Mouse (Mus musculus): ENCODE results near the gene Grip1. TPM values are rescaled to one million over a fixed set of nuclear protein-coding genes. Genes with fewer than 3 reads are reported as not detected.
A peak's percentile ranks its signal among the peaks of the same experiment; 100 is the strongest.

Grip1 gene
- total RNA-seq, 2 experiments from 2014 or later = 20.3 to 22.2 TPM

DNA sequence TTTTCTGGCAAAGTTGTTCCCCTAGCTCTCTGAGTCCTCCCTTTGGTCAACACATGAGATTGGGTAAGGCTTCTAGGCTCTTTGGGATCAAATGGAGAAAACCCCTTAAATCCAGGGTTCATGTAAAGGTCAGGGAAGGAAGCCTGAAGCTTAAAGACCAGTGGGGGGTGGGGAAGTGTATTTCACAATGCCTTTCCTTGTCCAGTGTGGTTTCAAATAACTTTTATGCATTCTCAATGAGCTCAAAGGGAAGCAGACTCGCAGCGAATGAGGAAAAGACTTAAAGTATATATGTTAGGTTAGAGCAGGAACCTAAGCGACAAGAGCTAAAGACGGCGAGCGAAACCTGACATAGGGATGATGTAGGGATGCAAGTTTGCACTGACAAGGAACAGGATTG, 131.0 kb downstream of the Grip1 start:
- intact Hi-C loops (cut with DNase I) = no loop called here
- no peak overlapping the region for H3K27ac ChIP-seq
- DNase-seq (ENCODE audit: extremely low spot score in 1 of 2, low spot score in 2 of 2) = no peak
- no peak overlapping the region for H3K4me3 ChIP-seq
- no peak for TF ChIP-seq CTCF (IDR thresholded peaks at IDR 0.05)

DNA sequence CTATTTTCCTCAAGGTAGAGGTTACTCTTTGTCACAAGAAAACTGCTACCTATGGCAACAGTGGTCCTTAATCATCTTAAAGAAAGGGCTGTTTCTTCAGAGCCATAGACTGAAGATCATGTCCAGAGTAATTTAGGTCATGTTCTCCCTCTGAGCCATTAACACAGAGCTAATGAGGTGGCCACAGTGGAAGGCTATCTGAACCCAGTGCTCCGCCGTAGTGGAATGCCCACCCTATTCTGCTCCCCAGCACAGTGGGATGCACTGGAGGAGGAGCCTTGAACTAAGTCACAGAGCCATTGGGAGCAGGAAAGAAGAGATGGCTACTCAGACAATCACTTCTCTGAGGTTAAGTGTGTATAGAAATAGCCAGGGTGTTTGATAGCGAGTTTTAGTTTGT, 133.3 kb downstream of the Grip1 start:
- DNase-seq (ENCODE audit: extremely low spot score in 1 of 2, low spot score in 2 of 2) = no peak
- no peak for TF ChIP-seq CTCF (IDR thresholded peaks at IDR 0.05)
- intact Hi-C loops (cut with DNase I) = no loop called here
- H3K27ac ChIP-seq = no peak overlapping the region
- no peak overlapping the region for H3K4me3 ChIP-seq

DNA sequence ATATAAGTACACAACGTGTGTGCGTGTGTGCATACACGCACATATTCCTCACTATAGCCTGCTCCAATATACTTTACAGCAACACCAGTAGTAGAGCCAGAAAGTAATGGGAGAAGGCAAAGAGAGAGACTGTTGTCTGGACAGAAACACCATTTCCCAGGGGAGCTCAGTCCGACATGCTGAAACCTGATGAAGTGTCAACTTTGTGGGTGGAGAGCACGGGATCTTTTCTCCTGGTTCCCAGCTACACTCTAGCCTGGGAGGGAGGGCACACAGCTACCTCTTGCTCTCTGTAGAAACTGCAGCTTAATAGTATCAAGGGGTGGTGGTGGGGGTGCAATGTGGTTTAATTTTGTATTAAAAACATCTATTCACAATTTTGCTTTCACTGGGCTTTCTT, 143.2 kb downstream of the Grip1 start:
- H3K27ac ChIP-seq = no peak overlapping the region
- TF ChIP-seq CTCF (IDR thresholded peaks at IDR 0.05) = no peak
- no peak overlapping the region for H3K4me3 ChIP-seq
- intact Hi-C loops (cut with DNase I) = no loop called here
- no peak for DNase-seq (ENCODE audit: extremely low spot score in 1 of 2, low spot score in 2 of 2)

DNA sequence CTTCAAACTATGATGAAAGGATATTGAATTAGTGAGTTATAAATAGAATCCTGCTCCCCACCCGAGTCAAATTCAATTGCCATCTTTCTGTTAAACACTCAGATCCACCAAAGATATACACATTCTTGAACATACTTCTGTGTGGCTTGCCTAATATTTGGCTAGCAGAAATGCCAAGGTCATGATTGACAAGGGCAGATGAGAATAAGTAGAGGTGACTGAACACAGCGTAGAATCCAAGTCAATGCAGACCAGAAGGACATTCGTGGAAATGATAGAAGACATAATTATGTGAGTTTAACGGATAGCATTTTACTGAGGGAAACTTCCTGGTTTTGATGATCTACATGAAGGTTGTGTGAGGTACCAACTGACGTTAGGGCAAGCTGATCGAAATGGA, 153.9 kb downstream of the Grip1 start:
- no peak for TF ChIP-seq CTCF (IDR thresholded peaks at IDR 0.05)
- no peak overlapping the region for H3K4me3 ChIP-seq
- intact Hi-C loops (cut with DNase I) = no loop called here
- DNase-seq (ENCODE audit: extremely low spot score in 1 of 2, low spot score in 2 of 2) = no peak
- H3K27ac ChIP-seq = no peak overlapping the region

GRCm38 (mm10) chr10:119608998-119609397, 155.4 kb downstream of the Grip1 start:
- no peak for DNase-seq (ENCODE audit: extremely low spot score in 1 of 2, low spot score in 2 of 2)
- no peak for TF ChIP-seq CTCF (IDR thresholded peaks at IDR 0.05)
- no peak overlapping the region for H3K27ac ChIP-seq
- H3K4me3 ChIP-seq = no peak overlapping the region
- intact Hi-C loops (cut with DNase I) = no loop called here

GRCm38 (mm10) chr10:119610279-119610895, 156.8 kb downstream of the Grip1 start:
- intact Hi-C loops (cut with DNase I) = loop anchor here (5.0 kb wide), 1 partner anchor 153 kb away; no protein-coding TSS in a partner anchor
- Histone ChIP-seq H3K4me3 (no peak overlapping the region), H3K27ac (no peak overlapping the region)
- DNase-seq (ENCODE audit: extremely low spot score in 1 of 2, low spot score in 2 of 2) = no peak
- TF ChIP-seq CTCF (IDR thresholded peaks at IDR 0.05) = peak; percentile 47

DNA sequence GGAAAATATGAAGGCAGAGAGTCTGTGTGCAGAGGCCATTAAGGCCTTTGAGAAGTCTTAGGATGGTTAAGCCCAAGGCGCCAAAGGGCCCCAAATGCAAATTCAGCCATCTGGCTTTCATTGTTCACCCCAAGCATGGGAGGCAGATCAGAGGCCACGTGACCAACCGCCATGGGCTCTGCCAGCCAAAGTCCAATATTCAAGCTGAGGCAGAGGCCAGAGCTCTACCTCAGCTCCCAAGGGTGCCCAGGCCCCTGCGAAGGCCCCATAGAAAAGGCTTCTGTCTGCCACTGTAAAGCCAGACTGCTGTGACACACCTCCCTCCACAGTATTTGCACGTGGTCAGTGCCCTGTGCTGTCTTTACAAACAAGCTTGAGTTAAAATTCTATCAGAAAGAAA, 158.4 kb downstream of the Grip1 start:
- no peak for DNase-seq (ENCODE audit: extremely low spot score in 1 of 2, low spot score in 2 of 2)
- intact Hi-C loops (cut with DNase I) = loop anchor here (5.0 kb wide), 1 partner anchor 155 kb away; no protein-coding TSS in a partner anchor
- Histone ChIP-seq H3K27ac (no peak overlapping the region), H3K4me3 (no peak overlapping the region)
- TF ChIP-seq CTCF (IDR thresholded peaks at IDR 0.05) = no peak

- TF ChIP-seq CTCF (IDR thresholded peaks at IDR 0.05) = no peak
- no peak overlapping the region for H3K27ac ChIP-seq
- no peak overlapping the region for H3K4me3 ChIP-seq
- no peak for DNase-seq (ENCODE audit: extremely low spot score in 1 of 2, low spot score in 2 of 2)
- intact Hi-C loops (cut with DNase I) = loop anchor here (5.0 kb wide), 1 partner anchor 157 kb away; no protein-coding TSS in a partner anchor
Observed at GRCm38 (mm10) chr10:119614726-119615125, 161.1 kb downstream of the Grip1 start.

- DNase-seq (ENCODE audit: extremely low spot score in 1 of 2, low spot score in 2 of 2) = peak; percentile 20 to 33
- Histone ChIP-seq H3K27ac (no peak overlapping the region), H3K4me3 (no peak overlapping the region)
- intact Hi-C loops (cut with DNase I) = no loop called here
- TF ChIP-seq CTCF (IDR thresholded peaks at IDR 0.05) = no peak
Observed at GRCm38 (mm10) chr10:119615240-119615885, 161.7 kb downstream of the Grip1 start.

GRCm38 (mm10) chr10:119616078-119616477, 162.4 kb downstream of the Grip1 start:
- DNase-seq (ENCODE audit: extremely low spot score in 1 of 2, low spot score in 2 of 2) = no peak
- intact Hi-C loops (cut with DNase I) = no loop called here
- H3K4me3 ChIP-seq = no peak overlapping the region
- TF ChIP-seq CTCF (IDR thresholded peaks at IDR 0.05) = no peak
- H3K27ac ChIP-seq = no peak overlapping the region

DNA sequence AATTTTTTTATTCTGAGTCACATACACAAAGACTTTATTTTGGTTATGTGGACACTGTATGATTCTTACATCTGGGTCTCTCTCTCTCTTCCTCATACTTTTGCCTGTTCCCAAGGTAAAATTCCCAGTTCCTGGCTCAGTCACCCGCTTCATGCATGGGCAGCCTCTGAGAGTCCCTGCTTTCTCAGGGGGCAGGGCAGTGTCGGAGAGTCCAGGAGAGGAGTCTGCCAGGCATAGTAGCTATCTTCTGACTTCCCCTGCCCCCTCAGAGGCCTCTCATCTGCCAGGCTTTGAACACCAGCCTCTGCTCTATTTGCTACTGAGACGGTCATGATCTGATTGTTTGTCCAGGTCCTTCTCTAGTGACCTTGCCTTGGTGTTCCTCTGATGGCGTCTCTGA, 175.0 kb downstream of the Grip1 start:
- no peak overlapping the region for H3K4me3 ChIP-seq
- DNase-seq (ENCODE audit: extremely low spot score in 1 of 2, low spot score in 2 of 2) = no peak
- no peak overlapping the region for H3K27ac ChIP-seq
- intact Hi-C loops (cut with DNase I) = no loop called here
- TF ChIP-seq CTCF (IDR thresholded peaks at IDR 0.05) = no peak

- no peak for TF ChIP-seq CTCF (IDR thresholded peaks at IDR 0.05)
Observed at GRCm38 (mm10) chr10:119630401-119630800, 176.8 kb downstream of the Grip1 start.

GRCm38 (mm10) chr10:119631966-119632365, 178.3 kb downstream of the Grip1 start:
- Histone ChIP-seq H3K4me3 (no peak overlapping the region), H3K27ac (no peak overlapping the region)
- intact Hi-C loops (cut with DNase I) = no loop called here
- DNase-seq (ENCODE audit: extremely low spot score in 1 of 2, low spot score in 2 of 2) = no peak
- no peak for TF ChIP-seq CTCF (IDR thresholded peaks at IDR 0.05)

More at GRCm38 (mm10) chr10:119630401-119630800, 176.8 kb downstream of the Grip1 start:
- intact Hi-C loops (cut with DNase I) = no loop called here
- Histone ChIP-seq H3K27ac (no peak overlapping the region), H3K4me3 (no peak overlapping the region)
- no peak for DNase-seq (ENCODE audit: extremely low spot score in 1 of 2, low spot score in 2 of 2)

Data from left cerebral cortex, adult 2 months (tissue).